Mouse (Mus musculus): Measurements from ENCODE around the gene Fmo1. TPM values are rescaled to one million over a fixed set of nuclear protein-coding genes. Genes with fewer than 3 reads are reported as not detected.

Gene Fmo1
- total and polyA plus RNA-seq, 3 experiments: 1.8 TPM; not detected in 2

- DNase-seq (ENCODE audit: low read depth, low spot score): no peak
- Histone ChIP-seq H3K4me1 (ENCODE audit: control insufficient read depth in 1 of 2, insufficient read depth in 2 of 2, low read length in 2 of 2) (no peaks in the 10 kb centered on the region), H3K9me3 (replicated peaks; ENCODE audit: insufficient read depth, low read length) (no peaks in the 10 kb centered on the region), H3K27ac (ENCODE audit: control insufficient read depth, low read depth, low read length) (no peak within 1 kb of the TSS), H3K4me3 (ENCODE audit: control insufficient read depth in 1 of 2, insufficient read depth in 1 of 2, low read depth in 2 of 2, low read length in 2 of 2) (no peak within 1 kb of the TSS), H3K79me2 (ENCODE audit: control insufficient read depth, insufficient read depth, low read length, poor library complexity) (no peaks in the 10 kb centered on the region), H3K36me3 (ENCODE audit: control insufficient read depth in 1 of 2, insufficient read depth in 2 of 2, low read length in 2 of 2) (no peaks in the 10 kb centered on the region), H3K9ac (ENCODE audit: control insufficient read depth, low read depth, low read length, poor library complexity, severe bottlenecking) (no peak within 1 kb of the TSS), H3K27me3 (ENCODE audit: control insufficient read depth in 1 of 2, insufficient read depth in 2 of 2, low read length in 2 of 2) (no peaks in the 10 kb centered on the region; a peak in 1 of 4 replicates)
- TF ChIP-seq MAZ (IDR thresholded peaks at IDR 0.05; ENCODE audit: low read depth, low read length): no peak
- no peak for TF ChIP-seq ZC3H11A (IDR thresholded peaks at IDR 0.05; ENCODE audit: low read depth, low read length)
- TF ChIP-seq MYB (IDR thresholded peaks at IDR 0.05; ENCODE audit: low read depth, low read length): no peak
- TF ChIP-seq USF2 (IDR thresholded peaks at IDR 0.05; ENCODE audit: borderline replicate concordance in 1 of 2, insufficient read depth in 1 of 2, low read depth in 1 of 2, low read length in 2 of 2): no peak
- TF ChIP-seq EP300 (IDR thresholded peaks at IDR 0.05; ENCODE audit: low read depth in 1 of 2, low read length in 2 of 2): no peak
- no peak for TF ChIP-seq NRF1 (IDR thresholded peaks at IDR 0.05; ENCODE audit: insufficient read depth, low read depth, low read length, poor library complexity, severe bottlenecking)
- no peak for TF ChIP-seq POLR2AphosphoS5 (IDR thresholded peaks at IDR 0.05; ENCODE audit: borderline replicate concordance, low read depth, low read length)
- no peak for TF ChIP-seq POLR2A (IDR thresholded peaks at IDR 0.05; ENCODE audit: control insufficient read depth in 1 of 2, insufficient read depth in 1 of 2, low read depth in 1 of 2, low read length in 2 of 2, poor library complexity in 1 of 2)
Measured at GRCm38 (mm10) chr1:162897838-162898811, 31.7 kb upstream of the Fmo1 start, which contains the start of gene Fmo2. Gene Fmo2, minus strand, starts transcription at chr1:162898726.

- Histone ChIP-seq H3K9ac (ENCODE audit: control insufficient read depth, low read depth, low read length, poor library complexity, severe bottlenecking) (no peak overlapping the region), H3K79me2 (ENCODE audit: control insufficient read depth, insufficient read depth, low read length, poor library complexity) (no peaks in the 10 kb centered on the region), H3K27ac (ENCODE audit: control insufficient read depth, low read depth, low read length) (no peak overlapping the region), H3K9me3 (replicated peaks; ENCODE audit: insufficient read depth, low read length) (no peaks in the 10 kb centered on the region), H3K27me3 (ENCODE audit: control insufficient read depth in 1 of 2, insufficient read depth in 2 of 2, low read length in 2 of 2) (no peaks in the 10 kb centered on the region; a peak in 1 of 4 replicates), H3K4me3 (ENCODE audit: control insufficient read depth in 1 of 2, insufficient read depth in 1 of 2, low read depth in 2 of 2, low read length in 2 of 2) (no peak overlapping the region), H3K36me3 (ENCODE audit: control insufficient read depth in 1 of 2, insufficient read depth in 2 of 2, low read length in 2 of 2) (no peaks in the 10 kb centered on the region), H3K4me1 (ENCODE audit: control insufficient read depth in 1 of 2, insufficient read depth in 2 of 2, low read length in 2 of 2) (no peaks in the 10 kb centered on the region)
- DNase-seq (ENCODE audit: low read depth, low spot score): peak; percentile 66
- peak; percentile 86 for TF ChIP-seq SMC3 (IDR thresholded peaks at IDR 0.05; ENCODE audit: low read depth, low read length)
- TF ChIP-seq CTCF (IDR thresholded peaks at IDR 0.05 in 2 of 3, conservative IDR thresholded peaks at IDR 0.05 in 1 of 3; ENCODE audit: control insufficient read depth in 1 of 3, insufficient read depth in 1 of 3, low read depth in 2 of 3, low read length in 3 of 3, poor library complexity in 1 of 3, severe bottlenecking in 1 of 3): peak; percentile 72 to 82 (median 81)
- peak; percentile 87 for TF ChIP-seq RAD21 (IDR thresholded peaks at IDR 0.05; ENCODE audit: low read depth, low read length)
- no peak for TF ChIP-seq GABPA (IDR thresholded peaks at IDR 0.05; ENCODE audit: low read depth, low read length)
- TF ChIP-seq ZC3H11A (IDR thresholded peaks at IDR 0.05; ENCODE audit: low read depth, low read length): peak; percentile 69
- no peak for TF ChIP-seq GATA1 (IDR thresholded peaks at IDR 0.05; ENCODE audit: low read depth, low read length)
- TF ChIP-seq POLR2A (IDR thresholded peaks at IDR 0.05; ENCODE audit: control insufficient read depth in 1 of 2, insufficient read depth in 1 of 2, low read depth in 1 of 2, low read length in 2 of 2, poor library complexity in 1 of 2): no peak
- no peak for TF ChIP-seq HCFC1 (IDR thresholded peaks at IDR 0.05; ENCODE audit: low read depth, low read length)
- TF ChIP-seq BHLHE40 (IDR thresholded peaks at IDR 0.05; ENCODE audit: borderline replicate concordance, low read depth, low read length): no peak
- TF ChIP-seq TCF12 (IDR thresholded peaks at IDR 0.05; ENCODE audit: low read depth, low read length): no peak
- TF ChIP-seq MAX (IDR thresholded peaks at IDR 0.05; ENCODE audit: low read length): no peak
- TF ChIP-seq ELF1 (IDR thresholded peaks at IDR 0.05; ENCODE audit: low read depth, low read length): no peak
Measured at GRCm38 (mm10) chr1:162895900-162896299, 29.5 kb upstream of the Fmo1 start.
